Mouse (Mus musculus) hindbrain, embryonic 11.5 days (tissue): Measurements from ENCODE around the gene Myof. TPM values are rescaled to one million over a fixed set of nuclear protein-coding genes. Genes with fewer than 3 reads are reported as not detected.

Source experiments
- ATAC-seq: fragments of 200-750 bp; cut with Nextera tagmentation; 2 replicates; pipeline ENCODE4 v1.8.0; 2017; ENCODE audit warnings: mild to moderate bottlenecking, moderate TSS enrichment, moderate library complexity; ENCODE audit not compliant: low FRiP score
- DNase-seq: peaks from one replicate; pipeline ENCODE4 v3.0.0-alpha.2; 2015; ENCODE audit warnings: low spot score
- H3K27ac ChIP-seq: fragments of 300-500 bp; sonication (generic); 2 replicates; pipeline ENCODE4 v1.5.1; 2014; ENCODE audit warnings: mild to moderate bottlenecking, low read depth, low read length
- H3K27me3 ChIP-seq: fragments of 300-500 bp; sonication (generic); 2 replicates; pipeline ENCODE4 v1.6.1; 2014; ENCODE audit warnings: mild to moderate bottlenecking, low read length, moderate library complexity, mixed read lengths; ENCODE audit not compliant: control insufficient read depth, insufficient read depth
- H3K36me3 ChIP-seq: fragments of 300-500 bp; sonication (generic); 2 replicates; pipeline ENCODE4 v1.6.1; 2014; ENCODE audit warnings: mild to moderate bottlenecking, low read length, moderate library complexity, mixed read lengths; ENCODE audit not compliant: control insufficient read depth, insufficient read depth
- H3K4me1 ChIP-seq: fragments of 300-500 bp; sonication (generic); replicated peaks from 2 replicates; pipeline ENCODE4 v1.6.1; 2014; ENCODE audit warnings: low read length, mixed read lengths; ENCODE audit not compliant: control insufficient read depth, insufficient read depth
- H3K4me2 ChIP-seq: fragments of 300-500 bp; sonication (generic); replicated peaks from 2 replicates; pipeline ENCODE4 v1.6.1; 2014; ENCODE audit warnings: mild to moderate bottlenecking, low read depth, low read length
- H3K4me3 ChIP-seq: fragments of 300-500 bp; sonication (generic); 2 replicates; pipeline ENCODE4 v1.5.1; 2014; ENCODE audit warnings: low read depth, low read length
- H3K9ac ChIP-seq: fragments of 300-500 bp; sonication (generic); 2 replicates; pipeline ENCODE4 v1.6.1; 2014; ENCODE audit warnings: low read depth, low read length
- H3K9me3 ChIP-seq: fragments of 300-500 bp; sonication (generic); 2 replicates; pipeline ENCODE4 v1.6.1; 2016; ENCODE audit warnings: low read length; ENCODE audit not compliant: control insufficient read depth
- WGBS: fragments of 180-500 bp; shearing (Covaris S2); extraction: QIAGEN DNeasy Blood & Tissue Kit; methylation state at CpG from one replicate; pipeline ENCODE4 v1.1.7; 2014; 5-methylcytosine and 5-hydroxymethylcytosine counted together
- polyA plus RNA-seq: library from polyadenylated mRNA; unstranded; fragments of >200 nt; fragmentation: Nextera tagmentation; extraction: Ambion mirVana; gene quantifications from 2 replicates; pipeline ENCODE4 v1.2.1, GENCODE M21; 2014

The Myof gene
- polyA plus RNA-seq, 1 experiment from 2014 or later, result 3.4 TPM

DNA sequence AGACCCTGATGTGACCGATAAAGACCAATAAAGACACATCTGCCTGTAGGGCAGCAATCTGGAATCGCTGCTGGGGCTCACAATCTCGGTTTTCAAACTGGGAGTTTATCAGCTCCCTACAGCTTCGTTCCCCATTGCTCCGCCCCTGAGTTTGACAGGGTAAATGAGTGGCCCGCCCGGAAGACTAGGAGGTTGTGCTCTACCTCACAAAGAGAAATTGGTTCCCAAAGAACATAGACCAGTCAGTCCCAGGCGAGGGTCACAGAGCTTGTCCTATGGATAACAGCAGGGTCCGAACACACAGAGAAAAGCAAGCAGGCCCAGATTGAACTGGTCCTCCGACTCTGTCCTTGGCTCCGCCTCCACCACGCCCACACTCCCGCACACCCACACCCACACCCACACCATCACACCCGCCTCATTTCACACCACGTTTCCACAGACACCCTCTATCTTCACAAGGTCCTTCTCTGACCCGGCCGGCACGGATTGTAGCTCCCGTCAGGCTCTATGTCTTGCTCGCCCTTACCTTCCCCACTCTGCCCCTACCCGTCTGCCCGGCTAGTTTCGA lies 10.9 kb upstream of the Myof start:
- H3K4me3 ChIP-seq, result peak overlapping the region; percentile 66
- peak overlapping the region; percentile 43 for H3K4me2 ChIP-seq
- no peak overlapping the region for H3K27ac ChIP-seq
- no peak; the same call in 1 of the 2 replicates for ATAC-seq
- H3K4me1 ChIP-seq, result 0 out of 2 replicates have a peak, but pooled peaks cover 2% of the 10 kb centered on the region
- WGBS, result under 1% methylated on average over 19 of the region's 23 CpGs
- DNase-seq, result no peak
- no peaks in the 10 kb centered on the region for H3K36me3 ChIP-seq
- peak overlapping the region; percentile 8; the same call in 1 of the 2 replicates for H3K9ac ChIP-seq
- no peaks in the 10 kb centered on the region for H3K9me3 ChIP-seq
- no peaks in the 10 kb centered on the region for H3K27me3 ChIP-seq

DNA sequence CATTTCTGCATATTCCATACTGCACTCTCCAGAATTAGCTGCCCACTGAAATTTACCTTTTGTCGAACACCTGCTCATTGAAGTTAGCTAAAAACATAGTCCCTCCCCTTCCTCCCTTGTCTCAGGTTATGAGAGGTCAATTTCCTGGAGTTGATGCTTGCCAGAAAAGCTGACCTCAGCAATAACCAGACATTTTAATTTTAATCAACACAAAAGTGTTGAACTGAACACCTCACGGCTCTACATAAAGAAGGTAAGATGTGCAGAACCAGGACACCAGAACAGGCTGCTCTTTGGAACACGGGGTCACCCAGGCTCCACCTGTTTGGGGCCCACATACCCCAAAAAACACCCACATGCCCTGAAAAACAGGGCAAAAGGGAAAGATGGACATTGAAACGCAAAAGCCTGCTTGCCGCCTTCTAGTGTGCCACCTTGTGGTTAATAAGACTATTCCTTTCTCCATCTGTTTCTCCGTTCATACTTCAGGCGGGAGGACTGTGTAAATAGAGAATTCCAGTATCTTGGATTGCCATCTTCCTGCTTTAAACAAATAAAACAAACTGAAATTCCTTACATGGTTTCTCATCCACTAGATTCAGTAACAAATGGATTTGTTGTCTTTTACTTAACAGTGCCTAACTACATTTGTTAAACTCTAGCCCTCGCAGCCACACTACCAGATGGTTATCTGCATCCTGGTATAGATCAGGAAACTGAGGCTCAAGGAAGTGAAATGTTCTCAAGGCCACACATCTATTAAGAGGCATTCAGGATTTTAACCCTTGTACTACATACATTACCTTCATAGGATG lies 10.1 kb upstream of the Myof start:
- peak; percentile 44 for DNase-seq
- no peaks in the 10 kb centered on the region for H3K36me3 ChIP-seq
- peak overlapping the region; percentile 66; the same call in 1 of the 2 replicates for H3K4me3 ChIP-seq
- WGBS, result 27% methylated on average over 8 of the region's 8 CpGs
- H3K9me3 ChIP-seq, result no peaks in the 10 kb centered on the region
- no peak overlapping the region for H3K9ac ChIP-seq
- ATAC-seq, result no peak
- no peaks in the 10 kb centered on the region for H3K27me3 ChIP-seq
- no peak overlapping the region for H3K27ac ChIP-seq
- H3K4me2 ChIP-seq, result peak overlapping the region; percentile 43
- H3K4me1 ChIP-seq, result 0 out of 2 replicates have a peak, but pooled peaks cover 2% of the 10 kb centered on the region

DNA sequence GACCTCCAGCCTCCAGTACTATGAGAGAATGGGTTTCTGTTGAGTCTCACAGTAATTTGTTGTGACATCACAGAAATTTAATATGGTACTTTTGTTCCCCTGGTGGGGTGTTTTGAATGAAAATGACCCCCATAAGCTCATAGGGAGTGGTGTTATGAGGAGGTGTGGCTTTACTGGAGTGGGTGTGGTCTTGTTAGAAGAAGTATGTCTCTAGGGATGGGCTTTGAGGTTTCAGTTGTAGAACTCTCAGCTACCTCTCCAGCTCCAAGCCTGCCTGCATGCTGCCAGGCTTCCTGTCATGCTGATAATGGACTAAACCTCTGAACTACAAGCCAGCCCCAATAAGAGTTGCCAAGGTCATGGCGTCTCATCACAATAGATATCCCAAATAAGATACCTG lies 6.3 kb upstream of the Myof start:
- H3K27ac ChIP-seq, result no peak overlapping the region
- H3K4me2 ChIP-seq, result no peak overlapping the region
- H3K9ac ChIP-seq, result no peak overlapping the region
- H3K4me1 ChIP-seq, result no peaks in the 10 kb centered on the region
- no peak for DNase-seq
- no peaks in the 10 kb centered on the region for H3K9me3 ChIP-seq
- WGBS, result 91% methylated on average over 1 of the region's 1 CpGs
- no peak for ATAC-seq
- no peaks in the 10 kb centered on the region for H3K36me3 ChIP-seq
- H3K27me3 ChIP-seq, result no peaks in the 10 kb centered on the region
- no peak overlapping the region for H3K4me3 ChIP-seq

DNA sequence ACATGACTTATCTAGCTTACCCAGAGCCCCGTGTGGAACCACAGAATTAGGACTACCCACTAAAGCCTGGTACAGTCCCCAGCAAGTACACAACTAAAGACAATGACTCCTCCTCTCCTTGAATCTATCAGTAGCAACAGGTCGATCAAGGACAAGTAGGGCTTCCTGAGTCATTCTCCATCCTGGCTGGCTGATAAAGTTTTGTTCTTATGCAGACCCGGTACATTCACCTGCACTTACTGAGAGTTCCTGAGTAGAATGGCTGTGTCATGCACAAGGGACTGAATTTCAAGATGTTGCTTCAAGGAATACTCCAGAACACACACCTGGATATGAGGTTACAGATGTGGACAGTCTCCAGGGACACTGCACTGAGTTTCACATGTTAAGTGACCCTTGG lies 1.8 kb upstream of the Myof start:
- Histone ChIP-seq H3K9ac (no peak overlapping the region), H3K4me2 (no peak overlapping the region), H3K4me3 (no peak overlapping the region), H3K36me3 (no peaks in the 10 kb centered on the region), H3K27ac (no peak overlapping the region), H3K27me3 (peaks cover 11% of the 10 kb centered on the region), H3K9me3 (no peaks in the 10 kb centered on the region), H3K4me1 (no peaks in the 10 kb centered on the region)
- no peak for ATAC-seq
- no peak for DNase-seq
- 87% methylated on average over 3 of the region's 3 CpGs for WGBS

DNA sequence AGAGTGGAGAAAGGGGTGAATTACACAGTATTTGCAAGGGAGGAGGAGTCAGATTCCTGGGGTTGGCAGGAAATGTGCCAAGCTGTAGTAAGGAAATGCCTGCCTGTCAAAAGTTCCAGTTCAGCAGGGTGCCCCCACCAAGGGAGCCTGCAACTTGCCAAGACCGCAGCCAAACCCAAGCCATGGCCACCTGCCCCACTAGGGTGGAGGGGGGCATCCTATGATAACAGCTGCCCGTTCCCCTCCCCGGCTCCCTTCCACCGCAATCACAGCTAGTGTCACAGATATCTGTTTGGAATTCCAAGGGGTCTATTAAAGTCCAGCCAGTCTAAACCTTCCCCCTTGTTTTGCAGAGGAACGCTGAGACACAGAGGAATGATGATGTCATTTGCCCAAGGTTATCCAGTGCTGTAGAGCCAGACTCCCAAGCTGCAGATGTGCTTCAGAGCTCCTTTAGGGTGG lies 1.1 kb downstream of the Myof start:
- H3K27ac ChIP-seq, result no peak overlapping the region
- peak; percentile 2 for DNase-seq
- H3K9me3 ChIP-seq, result no peaks in the 10 kb centered on the region
- peaks cover 11% of the 10 kb centered on the region for H3K27me3 ChIP-seq
- H3K9ac ChIP-seq, result no peak overlapping the region
- H3K36me3 ChIP-seq, result no peaks in the 10 kb centered on the region
- H3K4me2 ChIP-seq, result no peak overlapping the region
- no peaks in the 10 kb centered on the region for H3K4me1 ChIP-seq
- WGBS, result 49% methylated on average over 5 of the region's 5 CpGs
- no peak overlapping the region for H3K4me3 ChIP-seq
- no peak for ATAC-seq

DNA sequence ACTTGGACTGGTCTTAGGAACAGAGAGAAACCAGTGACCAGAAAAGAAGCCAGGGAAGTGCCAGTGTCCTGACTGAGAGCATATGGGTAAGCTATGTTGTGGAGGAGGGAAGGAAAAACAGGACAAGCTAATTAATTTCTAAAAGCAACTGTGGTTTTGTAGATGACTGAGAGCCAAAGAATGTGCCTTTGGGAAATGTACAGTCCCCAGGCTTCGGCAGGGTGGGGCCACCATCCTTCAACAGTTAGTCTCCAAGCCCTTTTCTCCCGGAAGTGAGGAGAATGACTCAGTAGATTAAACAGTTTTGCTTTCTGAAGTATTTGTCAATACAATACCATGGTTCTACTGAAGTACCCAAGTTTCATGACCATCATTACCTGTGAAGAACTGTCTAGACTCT lies 5.1 kb downstream of the Myof start:
- Histone ChIP-seq H3K36me3 (no peaks in the 10 kb centered on the region), H3K9ac (no peak overlapping the region), H3K9me3 (no peaks in the 10 kb centered on the region), H3K4me3 (no peak overlapping the region), H3K27me3 (peaks cover 10% of the 10 kb centered on the region), H3K4me2 (no peak overlapping the region), H3K4me1 (no peaks in the 10 kb centered on the region), H3K27ac (no peak overlapping the region)
- WGBS, result 90% methylated on average over 2 of the region's 2 CpGs
- ATAC-seq, result no peak
- DNase-seq, result no peak

DNA sequence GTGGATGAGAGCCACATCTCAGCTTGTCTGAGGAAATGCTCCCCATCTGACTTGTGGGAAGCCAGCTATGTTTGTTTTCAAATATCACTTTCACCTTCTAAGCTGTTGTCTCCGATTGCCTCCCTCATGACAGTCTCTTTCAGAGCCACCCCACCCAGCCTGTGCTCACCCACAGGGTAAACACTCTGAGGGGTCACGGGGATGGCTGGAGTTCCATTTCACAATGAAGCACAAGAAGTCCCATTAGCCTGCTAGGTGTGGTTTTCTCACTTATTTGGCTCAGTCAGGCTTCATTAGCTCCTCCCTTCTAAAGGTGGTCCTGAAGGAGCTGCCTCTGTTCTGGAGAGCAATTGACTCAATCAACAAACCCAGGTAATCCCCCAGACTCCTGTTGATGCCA lies 7.6 kb downstream of the Myof start:
- H3K27me3 ChIP-seq, result no peaks in the 10 kb centered on the region
- 77% methylated on average over 2 of the region's 2 CpGs for WGBS
- H3K9ac ChIP-seq, result no peak overlapping the region
- no peaks in the 10 kb centered on the region for H3K4me1 ChIP-seq
- H3K4me3 ChIP-seq, result no peak overlapping the region
- DNase-seq (no peak), ATAC-seq (no peak)
- no peaks in the 10 kb centered on the region for H3K9me3 ChIP-seq
- H3K36me3 ChIP-seq, result no peaks in the 10 kb centered on the region
- H3K27ac ChIP-seq, result no peak overlapping the region
- H3K4me2 ChIP-seq, result no peak overlapping the region

DNA sequence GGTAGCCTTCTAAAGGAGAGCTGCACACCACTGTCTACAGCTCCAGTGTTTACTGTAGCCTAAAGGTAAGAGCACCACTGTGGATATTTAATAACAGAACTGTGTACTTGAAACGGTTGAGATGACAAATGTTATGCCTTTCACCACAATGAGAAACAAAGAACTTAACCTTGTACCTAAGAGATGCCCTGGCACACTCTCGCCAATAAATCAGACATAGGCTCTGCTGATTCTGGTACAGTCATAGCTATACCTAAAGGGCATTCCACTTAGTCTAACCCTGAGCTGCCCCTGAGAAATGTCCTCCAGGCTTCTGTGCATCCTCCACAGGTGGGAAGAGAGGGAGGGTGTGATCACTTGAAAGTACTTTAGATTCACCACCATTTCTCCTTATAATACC lies 8.7 kb downstream of the Myof start:
- no peaks in the 10 kb centered on the region for H3K36me3 ChIP-seq
- 84% methylated on average over 2 of the region's 2 CpGs for WGBS

DNA sequence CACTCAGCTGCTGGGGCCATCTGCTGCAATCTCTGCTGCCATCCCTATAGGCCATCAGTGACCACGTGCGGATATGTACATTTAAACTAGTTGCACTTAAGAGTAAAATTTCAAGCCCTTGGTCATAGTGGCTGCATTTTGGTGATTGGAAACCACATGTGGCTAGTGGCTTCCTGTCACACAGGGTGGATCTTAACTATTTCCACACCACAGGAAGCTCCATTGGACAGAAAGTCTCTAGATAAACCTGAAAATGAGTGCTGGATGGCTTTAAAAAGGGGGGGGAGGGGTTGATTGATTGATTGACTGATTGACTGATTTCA lies 9.7 kb downstream of the Myof start:
- H3K27me3 ChIP-seq, result no peaks in the 10 kb centered on the region
- ATAC-seq (no peak), DNase-seq (no peak)
- no peaks in the 10 kb centered on the region for H3K36me3 ChIP-seq
- no peaks in the 10 kb centered on the region for H3K4me1 ChIP-seq
- no peak overlapping the region for H3K27ac ChIP-seq
- H3K9ac ChIP-seq, result no peak overlapping the region
- no peaks in the 10 kb centered on the region for H3K9me3 ChIP-seq
- H3K4me3 ChIP-seq, result no peak overlapping the region
- H3K4me2 ChIP-seq, result no peak overlapping the region
- WGBS, result 83% methylated on average over 2 of the region's 2 CpGs

More for the DNA sequence above, 8.7 kb downstream of the Myof start:
- DNase-seq, result no peak
- Histone ChIP-seq H3K9me3 (no peaks in the 10 kb centered on the region), H3K9ac (no peak overlapping the region), H3K4me3 (no peak overlapping the region), H3K4me2 (no peak overlapping the region), H3K4me1 (no peaks in the 10 kb centered on the region), H3K27me3 (no peaks in the 10 kb centered on the region), H3K27ac (no peak overlapping the region)
- ATAC-seq, result no peak
